Mouse (Mus musculus): ENCODE results near the gene Arnt2. TPM values are rescaled to one million over a fixed set of nuclear protein-coding genes. Genes with fewer than 3 reads are reported as not detected.

Arnt2 gene
- total and polyA plus RNA-seq, 3 experiments: 0.03 to 0.27 (median 0.17) TPM

DNA sequence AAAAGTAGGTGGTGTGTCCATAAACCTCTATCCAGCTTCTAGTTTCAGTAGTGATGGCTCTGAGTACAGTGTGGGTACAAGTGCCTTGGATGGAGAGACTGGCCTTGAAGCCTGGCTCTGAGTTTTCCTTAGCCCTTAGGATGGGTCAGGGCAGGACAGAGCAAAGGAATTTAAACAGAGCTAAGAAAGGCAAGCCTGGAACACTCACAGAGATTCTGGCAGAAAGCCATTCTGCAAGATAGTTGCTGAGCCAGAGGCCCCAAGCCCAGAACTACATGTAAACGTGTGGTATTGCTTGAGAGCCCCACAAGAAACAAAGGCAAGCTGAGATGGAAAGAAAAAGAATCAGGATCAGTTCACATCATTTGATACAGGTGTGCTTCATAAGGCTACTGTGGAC, 70.8 kb downstream of the Arnt2 start:
- Histone ChIP-seq H3K9me3 (replicated peaks; ENCODE audit: low read length) (peaks cover 5% of the 10 kb centered on the region), H3K36me3 (replicated peaks in 1 of 2; ENCODE audit: control insufficient read depth in 1 of 2, insufficient read depth in 1 of 2, low read length in 1 of 2) (no peaks in the 10 kb centered on the region), H3K79me2 (replicated peaks; ENCODE audit: control insufficient read depth, extremely low read depth, insufficient read depth, poor library complexity, severe bottlenecking) (no peaks in the 10 kb centered on the region), H3K4me1 (ENCODE audit: control insufficient read depth in 1 of 2, insufficient read depth in 2 of 2) (peaks cover 0 to 11% of the 10 kb centered on the region in 2 experiments; a peak in 2 of 4 replicates), H3K4me3 (replicated peaks in 1 of 3; ENCODE audit: low read depth in 2 of 3, low read length in 2 of 3, poor library complexity in 1 of 3) (no peak overlapping the region), H3K4me2 (ENCODE audit: insufficient read depth, low read depth, poor library complexity, severe bottlenecking) (no peak overlapping the region), H3K9ac (ENCODE audit: insufficient read depth, low read depth) (no peak overlapping the region), H3K27ac (ENCODE audit: insufficient read depth, low read depth) (no peak overlapping the region), H3K27me3 (replicated peaks) (no peaks in the 10 kb centered on the region)
- DNase-seq (ENCODE audit: extremely low read depth): no peak
- dilution Hi-C loops (cut with MboI; ENCODE audit: extremely low pct_ligation_motif_present, extremely low pct_unique_long_range_greater_than_20kb, low sequenced_read_pairs) (no loop called here), in situ Hi-C loops (cut with MboI; ENCODE audit: low pct_ligation_motif_present, low pct_unique_long_range_greater_than_20kb, low sequenced_read_pairs) (no loop called here)
- TF ChIP-seq USF2 (conservative IDR thresholded peaks at IDR 0.05; ENCODE audit: low read depth, low read length): no peak
- TF ChIP-seq IRF4 (IDR thresholded peaks at IDR 0.05; ENCODE audit: low read depth, low read length): no peak
- no peak for TF ChIP-seq ZKSCAN1 (IDR thresholded peaks at IDR 0.05; ENCODE audit: borderline replicate concordance, low read depth, low read length)
- TF ChIP-seq POLR2A (IDR thresholded peaks at IDR 0.05; ENCODE audit: low read depth, low read length): no peak
- no peak for TF ChIP-seq HCFC1 (IDR thresholded peaks at IDR 0.05; ENCODE audit: low read depth, low read length)
- TF ChIP-seq GABPA (IDR thresholded peaks at IDR 0.05; ENCODE audit: insufficient replicate concordance, low read depth, low read length): no peak
- TF ChIP-seq NELFE (IDR thresholded peaks at IDR 0.05; ENCODE audit: low read depth, low read length): no peak
- no peak for TF ChIP-seq UBTF (IDR thresholded peaks at IDR 0.05; ENCODE audit: low read depth, low read length)
- TF ChIP-seq RCOR1 (conservative IDR thresholded peaks at IDR 0.05; ENCODE audit: low read depth, low read length): no peak
- no peak for TF ChIP-seq ZC3H11A (IDR thresholded peaks at IDR 0.05; ENCODE audit: low read depth, low read length)
- TF ChIP-seq TBP (conservative IDR thresholded peaks at IDR 0.05; ENCODE audit: low read depth, low read length): no peak
- no peak for TF ChIP-seq MAZ (IDR thresholded peaks at IDR 0.05; ENCODE audit: low read depth, low read length)
- no peak for TF ChIP-seq TCF12 (IDR thresholded peaks at IDR 0.05; ENCODE audit: low read depth, low read length)
- TF ChIP-seq MYC (IDR thresholded peaks at IDR 0.05; ENCODE audit: low read depth, low read length): no peak
- no peak for TF ChIP-seq USF1 (IDR thresholded peaks at IDR 0.05; ENCODE audit: low read depth, low read length)
- TF ChIP-seq MXI1 (IDR thresholded peaks at IDR 0.05; ENCODE audit: low read depth, low read length): no peak
- no peak for TF ChIP-seq JUND (conservative IDR thresholded peaks at IDR 0.05; ENCODE audit: low read depth, low read length)
- no peak for TF ChIP-seq BHLHE40 (IDR thresholded peaks at IDR 0.05; ENCODE audit: low read depth, low read length)
- TF ChIP-seq ELF1 (IDR thresholded peaks at IDR 0.05; ENCODE audit: low read depth, low read length): no peak
- no peak for TF ChIP-seq SIN3A (IDR thresholded peaks at IDR 0.05; ENCODE audit: low read length)

GRCm38 (mm10) chr7:84337768-84338167, 72.2 kb downstream of the Arnt2 start:
- Histone ChIP-seq H3K9ac (ENCODE audit: insufficient read depth, low read depth) (no peak overlapping the region), H3K27ac (ENCODE audit: insufficient read depth, low read depth) (no peak overlapping the region), H3K36me3 (replicated peaks in 1 of 2; ENCODE audit: control insufficient read depth in 1 of 2, insufficient read depth in 1 of 2, low read length in 1 of 2) (no peaks in the 10 kb centered on the region), H3K4me3 (replicated peaks in 1 of 3; ENCODE audit: low read depth in 2 of 3, low read length in 2 of 3, poor library complexity in 1 of 3) (no peak overlapping the region), H3K4me2 (ENCODE audit: insufficient read depth, low read depth, poor library complexity, severe bottlenecking) (no peak overlapping the region), H3K4me1 (ENCODE audit: control insufficient read depth in 1 of 2, insufficient read depth in 2 of 2) (peaks cover 0 to 11% of the 10 kb centered on the region in 2 experiments; a peak in 2 of 4 replicates), H3K27me3 (replicated peaks) (no peaks in the 10 kb centered on the region), H3K9me3 (replicated peaks; ENCODE audit: low read length) (no peaks in the 10 kb centered on the region), H3K79me2 (replicated peaks; ENCODE audit: control insufficient read depth, extremely low read depth, insufficient read depth, poor library complexity, severe bottlenecking) (no peaks in the 10 kb centered on the region)
- TF ChIP-seq ZC3H11A (IDR thresholded peaks at IDR 0.05; ENCODE audit: low read depth, low read length): no peak
- TF ChIP-seq SIN3A (IDR thresholded peaks at IDR 0.05; ENCODE audit: low read length): no peak
- TF ChIP-seq POLR2AphosphoS2 (IDR thresholded peaks at IDR 0.05; ENCODE audit: low read depth, low read length): no peak
- TF ChIP-seq RCOR1 (conservative IDR thresholded peaks at IDR 0.05; ENCODE audit: low read depth, low read length): no peak
- TF ChIP-seq JUN (IDR thresholded peaks at IDR 0.05; ENCODE audit: insufficient read depth, low read depth, low read length): no peak
- no peak for TF ChIP-seq KAT2A (IDR thresholded peaks at IDR 0.05; ENCODE audit: insufficient replicate concordance, low read length)
- no peak for TF ChIP-seq TBP (conservative IDR thresholded peaks at IDR 0.05; ENCODE audit: low read depth, low read length)
- TF ChIP-seq UBTF (IDR thresholded peaks at IDR 0.05; ENCODE audit: low read depth, low read length): no peak
- no peak for TF ChIP-seq POLR2A (IDR thresholded peaks at IDR 0.05; ENCODE audit: low read depth, low read length)
- no peak for TF ChIP-seq ZKSCAN1 (IDR thresholded peaks at IDR 0.05; ENCODE audit: borderline replicate concordance, low read depth, low read length)
- no peak for TF ChIP-seq E2F4 (IDR thresholded peaks at IDR 0.05; ENCODE audit: insufficient replicate concordance, low read depth, low read length)
- TF ChIP-seq RAD21 (IDR thresholded peaks at IDR 0.05; ENCODE audit: low read depth, low read length): no peak
- no peak for TF ChIP-seq HCFC1 (IDR thresholded peaks at IDR 0.05; ENCODE audit: low read depth, low read length)
- TF ChIP-seq BHLHE40 (IDR thresholded peaks at IDR 0.05; ENCODE audit: low read depth, low read length): no peak
- no peak for TF ChIP-seq MEF2A (IDR thresholded peaks at IDR 0.05; ENCODE audit: borderline replicate concordance, low read depth, low read length)
- TF ChIP-seq ELF1 (IDR thresholded peaks at IDR 0.05; ENCODE audit: low read depth, low read length): no peak
- TF ChIP-seq ETS1 (conservative IDR thresholded peaks at IDR 0.05; ENCODE audit: low read depth, low read length): no peak
- no peak for TF ChIP-seq ZNF384 (IDR thresholded peaks at IDR 0.05; ENCODE audit: low read depth, low read length)
- no peak for DNase-seq (ENCODE audit: extremely low read depth)
- dilution Hi-C loops (cut with MboI; ENCODE audit: extremely low pct_ligation_motif_present, extremely low pct_unique_long_range_greater_than_20kb, low sequenced_read_pairs) (no loop called here), in situ Hi-C loops (cut with MboI; ENCODE audit: low pct_ligation_motif_present, low pct_unique_long_range_greater_than_20kb, low sequenced_read_pairs) (no loop called here)
